In genomic region chr15:86094324-86095121, GRCm38 (mm10) we compare ENCODE assay signal across 19 mouse cellular contexts. TPM values are rescaled to one million over a fixed set of nuclear protein-coding genes. Genes with fewer than 3 reads are reported as not detected.
DNase-seq lines count a peak whose midpoint lies in the region; TF ChIP-seq lines count a peak whose summit lies in the region.
"Had no signal": no experiment of that assay in that cellular context is flagged by ENCODE, and none has a peak within 500 bp of the region (broad histone marks: within the 10 kb centered on the region; RNA-seq: fewer than 3 reads in every experiment).

No protein-coding gene starts in this region.

- H3K27ac ChIP-seq in heart, embryonic 10.5 days: 0 out of 2 replicates have a peak overlapping the region, but pooled peaks have one; percentile 19
- H3K27ac ChIP-seq in thymus, adult 2 months (ENCODE audit: control insufficient read depth, insufficient read depth, low read length): no peak overlapping the region
- H3K27ac ChIP-seq in embryonic facial prominence, embryonic 10.5 days (replicated peaks): no peak overlapping the region
- H3K27ac ChIP-seq: forebrain, embryonic 15.5 days; heart, embryonic 13.5 days; neural tube, embryonic 12.5 days had no signal

- DNase-seq in heart, embryonic 10.5 days (ENCODE audit: low spot score): no peak
- DNase-seq in heart, postnatal 25 days (ENCODE audit: low spot score): no peak
- DNase-seq in B cell, adult 2 months: peak; percentile 55 to 61
- DNase-seq in induced T-regulatory cell, adult 2 months (ENCODE audit: low read depth): peak; percentile 59
- DNase-seq in thymus, adult 2 months: peak; percentile 40
- no peak for DNase-seq in cerebellum, postnatal 4 days (ENCODE audit: low spot score in 2 of 2)
- DNase-seq in embryonic facial prominence, embryonic 10.5 days (ENCODE audit: low spot score): no peak
- DNase-seq in left cerebral cortex, adult 11 months (ENCODE audit: low spot score): no peak
- DNase-seq: adrenal gland, postnatal 36 days; cerebellum, adult 9-11 months; gastrocnemius, postnatal 10 days; kidney, adult 11 months; kidney, postnatal 25 days; lung, postnatal 10 days had no signal

- no peak for TF ChIP-seq POLR2A in thymus, adult 2 months (IDR thresholded peaks at IDR 0.05; ENCODE audit: control insufficient read depth, extremely low read depth, insufficient read depth, low read length, poor library complexity)

- H3K4me1 ChIP-seq in heart, embryonic 10.5 days: peaks cover 33% of the 10 kb centered on the region
- peaks cover 15% of the 10 kb centered on the region for H3K4me1 ChIP-seq in thymus, adult 2 months (replicated peaks; ENCODE audit: control insufficient read depth, insufficient read depth, low read length)
- peaks cover 22% of the 10 kb centered on the region for H3K4me1 ChIP-seq in embryonic facial prominence, embryonic 10.5 days

- H3K9me3 ChIP-seq in heart, embryonic 10.5 days: no peaks in the 10 kb centered on the region
- no peaks in the 10 kb centered on the region for H3K9me3 ChIP-seq in embryonic facial prominence, embryonic 10.5 days
- H3K9me3 ChIP-seq: forebrain, embryonic 15.5 days; heart, embryonic 13.5 days; megakaryocyte, embryonic 14.5 days; neural tube, embryonic 12.5 days had no signal

- 66% methylated on average over 10 of the region's 10 CpGs for WGBS in heart, embryonic 10.5 days
- WGBS in thymus, adult 2 months: 55% methylated on average over 10 of the region's 10 CpGs
- 80% methylated on average over 10 of the region's 10 CpGs for WGBS in embryonic facial prominence, embryonic 10.5 days

- intact Hi-C loops in heart, postnatal 25 days (cut with DNase I): no loop called here

- TF ChIP-seq CTCF in thymus, adult 2 months (IDR thresholded peaks at IDR 0.05; ENCODE audit: borderline replicate concordance, control insufficient read depth, extremely low read depth, insufficient read depth, low read length, poor library complexity): no peak

- no peak overlapping the region for H3K4me3 ChIP-seq in heart, embryonic 10.5 days
- H3K4me3 ChIP-seq in thymus, adult 2 months (ENCODE audit: control insufficient read depth, insufficient read depth, low read length): no peak overlapping the region
- H3K4me3 ChIP-seq in embryonic facial prominence, embryonic 10.5 days: no peak overlapping the region
- H3K4me3 ChIP-seq: erythroblast, embryonic 14.5 days; forebrain, embryonic 15.5 days; heart, embryonic 13.5 days; megakaryocyte, embryonic 14.5 days; neural tube, embryonic 12.5 days had no signal

- H3K36me3 ChIP-seq in heart, embryonic 10.5 days: peaks cover 9% of the 10 kb centered on the region; the same call in 1 of the 2 replicates
- no peaks in the 10 kb centered on the region for H3K36me3 ChIP-seq in thymus, adult 2 months (ENCODE audit: control insufficient read depth, insufficient read depth, low read length)
- H3K36me3 ChIP-seq in embryonic facial prominence, embryonic 10.5 days (replicated peaks): peaks cover 45% of the 10 kb centered on the region

- H3K27me3 ChIP-seq in heart, embryonic 10.5 days (ENCODE audit: insufficient read depth, poor library complexity, severe bottlenecking): no peaks in the 10 kb centered on the region
- H3K27me3 ChIP-seq in thymus, adult 2 months (ENCODE audit: control insufficient read depth, insufficient read depth, low read length): no peaks in the 10 kb centered on the region
- H3K27me3 ChIP-seq in embryonic facial prominence, embryonic 10.5 days (replicated peaks; ENCODE audit: low read depth, poor library complexity, severe bottlenecking): no peaks in the 10 kb centered on the region
- H3K27me3 ChIP-seq: forebrain, embryonic 15.5 days; heart, embryonic 13.5 days; neural tube, embryonic 12.5 days had no signal

RNA-seq across cellular contexts. Expression of gene Gramd4, which starts 37.0 kb away (rescaled TPM):
- 9.6 and 11.6 TPM in 2 replicates for polyA plus RNA-seq in heart, embryonic 10.5 days (2016; fragmentation: Nextera tagmentation; extraction: Ambion mirVana)
- total RNA-seq in heart, postnatal 25 days (2021): 10 to 100 TPM; 30.4 to 34.7 TPM
- polyA plus RNA-seq in thymus, adult 2 months (2012; rRNA removed): 35.1 and 37.1 TPM in 2 replicates
- 13.7 and 13.8 TPM in 2 replicates for polyA plus RNA-seq in embryonic facial prominence, embryonic 10.5 days (2016; fragmentation: Nextera tagmentation; extraction: Ambion mirVana)

Comparison
In these comparisons a context has a peak if more than half of its experiments do, and no peak if none do; other contexts are left out.
1. DNase-seq: peak in B cell, adult 2 months (2 of 2), induced T-regulatory cell, adult 2 months (single experiment) and thymus, adult 2 months (single experiment); none in heart, embryonic 10.5 days (single experiment), heart, postnatal 25 days (single experiment), cerebellum, postnatal 4 days (0 of 2), embryonic facial prominence, embryonic 10.5 days (single experiment) and left cerebral cortex, adult 11 months (single experiment).